Mouse (Mus musculus): ENCODE results near the gene Mmachc. TPM values are rescaled to one million over a fixed set of nuclear protein-coding genes. Genes with fewer than 3 reads are reported as not detected.
"Not testable (repeated sequence)": the region's sequence is repeated elsewhere in the genome, so short reads cannot be mapped to it uniquely, and the experiment has no call there.

The Mmachc gene
- polyA plus RNA-seq, 1 experiment from 2014 or later, result 19.4 TPM

DNA sequence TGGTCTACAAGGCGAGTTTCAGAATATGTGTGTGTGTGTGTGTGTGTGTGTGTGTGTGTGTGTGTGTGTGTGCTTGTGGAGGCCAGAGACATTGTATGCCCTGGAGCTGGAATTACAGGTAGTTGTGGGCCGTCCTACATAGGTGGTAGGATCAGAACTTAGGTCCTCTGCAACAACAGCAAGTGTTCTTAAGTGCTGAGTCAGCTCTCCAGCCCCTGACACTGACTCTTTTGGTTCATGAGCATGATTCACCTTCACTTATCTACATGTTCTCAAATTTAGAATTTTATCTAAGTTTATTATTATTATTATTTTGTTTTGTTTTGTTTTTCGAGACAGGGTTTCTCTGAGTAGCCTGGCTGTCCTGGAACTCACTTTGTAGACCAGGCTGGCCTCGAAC, 27.7 kb downstream of the Mmachc start:
- H3K4me2 ChIP-seq (ENCODE audit: low read depth, low read length); H3K4me1 ChIP-seq (ENCODE audit: control insufficient read depth, insufficient read depth, low read length); H3K4me3 ChIP-seq (replicated peaks; ENCODE audit: low read length); ATAC-seq (ENCODE audit: insufficient read depth, low FRiP score); H3K27ac ChIP-seq (ENCODE audit: low read length); H3K9ac ChIP-seq (ENCODE audit: low read length); H3K27me3 ChIP-seq (ENCODE audit: control insufficient read depth, insufficient read depth, low read length); H3K36me3 ChIP-seq (ENCODE audit: control insufficient read depth, insufficient read depth, low read length); H3K9me3 ChIP-seq (replicated peaks; ENCODE audit: control insufficient read depth, low read length): not testable (repeated sequence)
- WGBS, result 91% methylated on average over 4 of the region's 4 CpGs

DNA sequence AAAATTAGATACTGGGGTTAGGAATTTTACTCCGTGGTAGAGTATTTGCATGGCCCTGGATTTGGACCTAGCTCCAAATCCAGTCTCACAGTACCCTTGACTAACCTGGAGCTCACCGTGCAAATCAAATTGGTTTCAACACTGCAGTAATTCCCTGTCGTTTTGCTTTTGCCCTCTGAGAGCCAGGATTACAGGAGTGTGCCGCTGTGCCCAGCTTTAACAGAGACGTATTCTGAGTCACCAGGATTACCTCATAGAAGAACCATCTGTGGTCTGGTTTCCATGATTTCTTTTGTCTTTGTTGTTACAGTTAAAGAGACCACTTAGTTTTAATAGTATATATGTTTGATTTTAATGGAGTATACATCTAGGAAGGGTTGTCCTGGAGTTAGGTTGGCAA, 29.1 kb downstream of the Mmachc start:
- Histone ChIP-seq H3K9ac (ENCODE audit: low read length) (no peak overlapping the region), H3K27me3 (ENCODE audit: control insufficient read depth, insufficient read depth, low read length) (no peaks in the 10 kb centered on the region), H3K4me3 (replicated peaks; ENCODE audit: low read length) (no peak overlapping the region), H3K9me3 (replicated peaks; ENCODE audit: control insufficient read depth, low read length) (no peaks in the 10 kb centered on the region), H3K4me1 (ENCODE audit: control insufficient read depth, insufficient read depth, low read length) (no peaks in the 10 kb centered on the region), H3K4me2 (ENCODE audit: low read depth, low read length) (no peak overlapping the region), H3K36me3 (ENCODE audit: control insufficient read depth, insufficient read depth, low read length) (no peaks in the 10 kb centered on the region), H3K27ac (ENCODE audit: low read length) (no peak overlapping the region)
- 60% methylated on average over 5 of the region's 5 CpGs for WGBS
- ATAC-seq (ENCODE audit: insufficient read depth, low FRiP score), result no peak

DNA sequence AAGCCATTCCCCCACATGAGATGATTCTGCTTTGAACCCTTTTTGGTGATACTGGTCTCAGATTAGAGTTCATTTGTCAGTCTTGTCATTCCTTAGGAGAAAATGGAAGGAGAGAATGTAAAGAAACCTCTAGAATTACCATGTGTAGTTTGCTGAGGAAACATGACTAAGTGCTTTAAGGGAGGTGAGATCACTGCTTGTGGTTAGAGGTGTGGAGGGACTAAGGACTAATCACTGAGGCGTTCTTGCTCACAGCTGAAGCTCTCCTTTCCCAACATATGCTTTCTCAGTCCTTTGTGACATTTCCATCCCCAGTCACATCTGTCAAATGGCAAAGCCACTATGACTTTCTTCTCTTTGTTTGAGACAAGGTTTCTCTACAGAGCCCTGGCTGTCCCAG, 30.4 kb downstream of the Mmachc start:
- Histone ChIP-seq H3K36me3 (ENCODE audit: control insufficient read depth, insufficient read depth, low read length) (no peaks in the 10 kb centered on the region), H3K9ac (ENCODE audit: low read length) (no peak overlapping the region), H3K27me3 (ENCODE audit: control insufficient read depth, insufficient read depth, low read length) (no peaks in the 10 kb centered on the region), H3K9me3 (replicated peaks; ENCODE audit: control insufficient read depth, low read length) (no peaks in the 10 kb centered on the region), H3K4me3 (replicated peaks; ENCODE audit: low read length) (no peak overlapping the region), H3K27ac (ENCODE audit: low read length) (no peak overlapping the region), H3K4me2 (ENCODE audit: low read depth, low read length) (no peak overlapping the region), H3K4me1 (ENCODE audit: control insufficient read depth, insufficient read depth, low read length) (no peaks in the 10 kb centered on the region)
- no peak for ATAC-seq (ENCODE audit: insufficient read depth, low FRiP score)
- 82% methylated on average over 1 of the region's 1 CpGs for WGBS

DNA sequence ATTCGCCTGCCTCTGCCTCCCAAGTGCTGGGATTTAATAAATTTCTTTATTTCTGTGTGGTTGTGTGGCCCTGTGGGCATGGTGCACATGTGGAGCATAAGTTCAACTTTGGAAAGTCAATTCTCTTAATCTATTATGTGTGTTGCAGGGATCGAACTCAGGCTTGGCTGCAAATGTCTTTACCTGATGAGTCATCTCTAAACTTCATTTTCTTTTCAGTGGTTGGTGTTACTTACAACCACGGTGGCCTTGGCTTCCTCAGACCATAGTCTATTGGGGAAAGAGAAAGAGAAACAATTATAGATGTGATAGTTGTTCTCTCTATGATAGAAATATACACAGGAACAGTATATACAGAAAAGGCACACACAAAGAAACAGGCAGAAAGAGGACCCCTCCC, 32.2 kb downstream of the Mmachc start:
- H3K9ac ChIP-seq (ENCODE audit: low read length), result no peak overlapping the region
- ATAC-seq (ENCODE audit: insufficient read depth, low FRiP score), result no peak
- no peak overlapping the region for H3K4me3 ChIP-seq (replicated peaks; ENCODE audit: low read length)
- no peaks in the 10 kb centered on the region for H3K9me3 ChIP-seq (replicated peaks; ENCODE audit: control insufficient read depth, low read length)
- H3K36me3 ChIP-seq (ENCODE audit: control insufficient read depth, insufficient read depth, low read length), result no peaks in the 10 kb centered on the region
- H3K4me2 ChIP-seq (ENCODE audit: low read depth, low read length), result no peak overlapping the region
- WGBS, result 79% methylated on average over 3 of the region's 3 CpGs
- H3K27me3 ChIP-seq (ENCODE audit: control insufficient read depth, insufficient read depth, low read length), result no peaks in the 10 kb centered on the region
- H3K4me1 ChIP-seq (ENCODE audit: control insufficient read depth, insufficient read depth, low read length), result no peaks in the 10 kb centered on the region
- H3K27ac ChIP-seq (ENCODE audit: low read length), result no peak overlapping the region

DNA sequence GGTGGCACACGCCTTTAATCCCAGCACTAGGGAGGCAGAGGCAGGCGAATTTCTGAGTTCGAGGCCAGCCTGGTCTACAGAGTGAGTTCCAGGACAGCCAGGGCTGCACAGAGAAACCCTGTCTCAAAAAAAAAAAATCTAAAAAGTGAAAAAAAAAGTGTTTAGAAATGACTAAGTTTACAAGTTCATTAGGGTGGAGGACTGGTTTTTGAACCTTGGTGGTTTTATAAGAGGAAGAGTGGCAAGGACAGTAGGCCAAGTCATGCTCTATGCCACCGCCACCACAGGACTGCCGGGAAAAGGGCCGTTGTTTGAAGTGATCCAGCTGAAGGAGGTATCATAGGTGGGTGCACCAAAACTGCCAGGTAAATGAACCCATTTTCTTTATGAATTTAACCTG, 33.4 kb downstream of the Mmachc start:
- H3K4me3 ChIP-seq (replicated peaks; ENCODE audit: low read length); H3K36me3 ChIP-seq (ENCODE audit: control insufficient read depth, insufficient read depth, low read length); H3K4me2 ChIP-seq (ENCODE audit: low read depth, low read length); H3K27ac ChIP-seq (ENCODE audit: low read length); H3K9ac ChIP-seq (ENCODE audit: low read length); H3K27me3 ChIP-seq (ENCODE audit: control insufficient read depth, insufficient read depth, low read length); H3K4me1 ChIP-seq (ENCODE audit: control insufficient read depth, insufficient read depth, low read length); ATAC-seq (ENCODE audit: insufficient read depth, low FRiP score); H3K9me3 ChIP-seq (replicated peaks; ENCODE audit: control insufficient read depth, low read length): not testable (repeated sequence)
- 90% methylated on average over 6 of the region's 6 CpGs for WGBS

DNA sequence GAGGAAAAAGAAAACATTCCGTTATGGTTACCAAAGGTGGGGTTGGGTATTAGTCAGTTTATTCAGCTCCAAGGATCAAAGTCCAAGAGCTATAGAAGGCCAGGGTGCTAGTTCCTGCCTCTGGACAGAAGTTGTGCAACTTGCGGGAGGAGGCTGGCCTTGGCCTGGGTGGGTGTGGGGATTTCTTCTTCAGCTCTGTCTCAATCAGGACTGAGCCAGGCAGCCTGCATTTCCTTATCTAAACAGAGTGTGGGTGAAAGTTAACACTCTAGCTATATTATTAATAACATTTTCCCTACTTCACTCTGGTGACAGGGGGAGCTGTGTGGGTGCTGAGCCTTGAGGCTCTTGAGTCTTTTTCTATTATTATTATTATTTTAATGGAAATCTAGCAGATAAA, 35.4 kb downstream of the Mmachc start:
- peak; percentile 96 for ATAC-seq (ENCODE audit: insufficient read depth, low FRiP score)
- WGBS, result 14% methylated on average over 2 of the region's 2 CpGs
- Histone ChIP-seq H3K27ac (ENCODE audit: low read length) (0 out of 2 replicates have a peak overlapping the region, but pooled peaks have one; percentile 36), H3K4me3 (replicated peaks; ENCODE audit: low read length) (no peak overlapping the region), H3K4me2 (ENCODE audit: low read depth, low read length) (no peak overlapping the region), H3K4me1 (ENCODE audit: control insufficient read depth, insufficient read depth, low read length) (0 out of 2 replicates have a peak, but pooled peaks cover 3% of the 10 kb centered on the region), H3K27me3 (ENCODE audit: control insufficient read depth, insufficient read depth, low read length) (no peaks in the 10 kb centered on the region), H3K9ac (ENCODE audit: low read length) (no peak overlapping the region), H3K36me3 (ENCODE audit: control insufficient read depth, insufficient read depth, low read length) (no peaks in the 10 kb centered on the region), H3K9me3 (replicated peaks; ENCODE audit: control insufficient read depth, low read length) (no peaks in the 10 kb centered on the region)

DNA sequence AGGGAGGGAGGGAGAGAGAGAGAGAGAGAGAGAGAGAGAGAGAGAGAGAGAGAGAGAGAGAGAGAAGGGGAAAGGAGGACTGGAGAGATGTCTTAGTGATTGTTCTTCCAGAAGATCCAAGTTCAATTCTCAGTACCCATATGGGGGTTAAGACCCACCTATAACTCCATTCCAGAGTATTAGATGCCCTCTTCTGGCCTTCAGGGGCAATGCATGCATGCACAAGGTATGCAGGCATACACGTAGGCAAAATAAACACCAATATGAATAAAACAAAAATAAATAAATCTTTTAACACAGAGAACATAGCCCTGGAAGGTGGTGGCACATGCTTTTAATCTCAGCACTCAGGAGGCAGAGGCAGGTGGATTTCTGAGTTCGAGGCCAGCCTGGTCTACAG, 38.9 kb downstream of the Mmachc start:
- no peaks in the 10 kb centered on the region for H3K27me3 ChIP-seq (ENCODE audit: control insufficient read depth, insufficient read depth, low read length)
- no peak overlapping the region for H3K4me2 ChIP-seq (ENCODE audit: low read depth, low read length)
- no peaks in the 10 kb centered on the region for H3K36me3 ChIP-seq (ENCODE audit: control insufficient read depth, insufficient read depth, low read length)
- no peak overlapping the region for H3K4me3 ChIP-seq (replicated peaks; ENCODE audit: low read length)
- H3K27ac ChIP-seq (ENCODE audit: low read length), result no peak overlapping the region
- no peak for ATAC-seq (ENCODE audit: insufficient read depth, low FRiP score)
- 0 out of 2 replicates have a peak, but pooled peaks cover 3% of the 10 kb centered on the region for H3K4me1 ChIP-seq (ENCODE audit: control insufficient read depth, insufficient read depth, low read length)
- H3K9me3 ChIP-seq (replicated peaks; ENCODE audit: control insufficient read depth, low read length), result no peaks in the 10 kb centered on the region
- 69% methylated on average over 2 of the region's 2 CpGs for WGBS
- H3K9ac ChIP-seq (ENCODE audit: low read length), result no peak overlapping the region

DNA sequence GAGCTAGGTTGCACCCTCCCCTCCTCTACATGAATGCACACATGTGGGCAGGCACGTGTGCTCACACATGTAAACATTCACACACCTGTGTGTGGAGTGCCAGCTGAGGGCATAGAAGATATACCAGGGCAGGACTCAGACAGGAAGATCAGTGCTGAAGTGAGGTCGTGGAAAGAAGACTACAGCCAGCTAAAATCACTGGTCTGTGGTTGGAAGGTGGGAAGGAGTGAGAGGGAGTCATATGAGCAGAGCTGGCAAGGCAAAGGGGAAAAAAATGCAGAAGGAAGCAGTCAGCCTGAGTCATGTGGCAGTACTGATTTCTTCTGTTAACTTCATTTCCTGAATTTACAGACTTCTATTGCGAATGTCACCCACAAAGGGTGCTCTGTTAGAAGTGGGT, 40.1 kb downstream of the Mmachc start:
- Histone ChIP-seq H3K4me1 (ENCODE audit: control insufficient read depth, insufficient read depth, low read length) (0 out of 2 replicates have a peak, but pooled peaks cover 3% of the 10 kb centered on the region), H3K36me3 (ENCODE audit: control insufficient read depth, insufficient read depth, low read length) (no peaks in the 10 kb centered on the region), H3K27me3 (ENCODE audit: control insufficient read depth, insufficient read depth, low read length) (no peaks in the 10 kb centered on the region), H3K9ac (ENCODE audit: low read length) (no peak overlapping the region), H3K4me3 (replicated peaks; ENCODE audit: low read length) (no peak overlapping the region), H3K27ac (ENCODE audit: low read length) (peak overlapping the region; percentile 27; the same call in 1 of the 2 replicates), H3K4me2 (ENCODE audit: low read depth, low read length) (no peak overlapping the region), H3K9me3 (replicated peaks; ENCODE audit: control insufficient read depth, low read length) (no peaks in the 10 kb centered on the region)
- WGBS, result 48% methylated on average over 3 of the region's 3 CpGs
- no peak for ATAC-seq (ENCODE audit: insufficient read depth, low FRiP score)

DNA sequence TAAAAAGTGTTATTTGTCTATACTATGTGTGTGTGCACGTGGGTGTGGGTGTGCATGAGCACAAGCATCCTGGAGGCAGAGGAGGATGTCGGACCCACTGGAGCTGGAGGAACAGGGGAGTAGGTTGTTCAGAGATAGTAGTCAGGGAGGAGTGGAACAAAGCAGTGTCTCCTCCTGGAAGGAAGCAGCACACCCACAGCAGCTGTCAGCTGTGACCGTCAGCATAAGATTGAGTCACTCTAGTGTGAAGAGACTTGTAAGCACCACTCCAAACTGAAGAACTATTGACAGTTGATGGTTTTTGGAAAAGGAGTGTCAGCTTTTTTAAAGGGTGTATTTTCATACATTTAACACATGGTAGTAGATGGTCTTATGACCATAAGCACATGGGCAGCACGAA, 41.6 kb downstream of the Mmachc start:
- Histone ChIP-seq H3K4me1 (ENCODE audit: control insufficient read depth, insufficient read depth, low read length) (0 out of 2 replicates have a peak, but pooled peaks cover 3% of the 10 kb centered on the region), H3K36me3 (ENCODE audit: control insufficient read depth, insufficient read depth, low read length) (no peaks in the 10 kb centered on the region), H3K27me3 (ENCODE audit: control insufficient read depth, insufficient read depth, low read length) (no peaks in the 10 kb centered on the region), H3K9me3 (replicated peaks; ENCODE audit: control insufficient read depth, low read length) (no peaks in the 10 kb centered on the region), H3K27ac (ENCODE audit: low read length) (no peak overlapping the region), H3K4me2 (ENCODE audit: low read depth, low read length) (no peak overlapping the region), H3K4me3 (replicated peaks; ENCODE audit: low read length) (no peak overlapping the region), H3K9ac (ENCODE audit: low read length) (no peak overlapping the region)
- 62% methylated on average over 4 of the region's 4 CpGs for WGBS
- no peak for ATAC-seq (ENCODE audit: insufficient read depth, low FRiP score)

DNA sequence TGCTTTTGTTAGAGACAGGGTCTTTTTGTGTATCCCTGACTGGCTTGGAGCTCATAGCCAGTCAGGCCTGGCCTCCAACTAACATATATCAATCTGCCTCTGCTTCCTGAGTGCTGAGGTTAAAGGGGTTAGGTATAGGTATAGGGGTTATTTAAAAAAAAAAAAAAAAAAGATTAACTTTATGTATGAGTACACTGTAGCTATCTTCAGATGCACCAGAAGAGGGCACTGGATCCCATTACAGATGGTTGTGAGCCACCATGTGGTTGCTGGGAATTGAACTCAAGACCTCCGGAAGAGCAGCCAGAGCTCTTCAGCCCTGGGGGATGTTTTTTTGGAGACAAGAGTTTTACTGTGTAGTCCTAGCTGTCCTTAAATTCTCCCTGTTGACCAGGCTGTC, 46.2 kb downstream of the Mmachc start:
- no peaks in the 10 kb centered on the region for H3K9me3 ChIP-seq (replicated peaks; ENCODE audit: control insufficient read depth, low read length)
- H3K9ac ChIP-seq (ENCODE audit: low read length), result no peak overlapping the region
- WGBS, result 88% methylated on average over 1 of the region's 1 CpGs
- no peak overlapping the region for H3K27ac ChIP-seq (ENCODE audit: low read length)
- no peak overlapping the region for H3K4me3 ChIP-seq (replicated peaks; ENCODE audit: low read length)
- H3K4me1 ChIP-seq (ENCODE audit: control insufficient read depth, insufficient read depth, low read length), result no peaks in the 10 kb centered on the region
- H3K27me3 ChIP-seq (ENCODE audit: control insufficient read depth, insufficient read depth, low read length), result no peaks in the 10 kb centered on the region
- H3K36me3 ChIP-seq (ENCODE audit: control insufficient read depth, insufficient read depth, low read length), result no peaks in the 10 kb centered on the region
- ATAC-seq (ENCODE audit: insufficient read depth, low FRiP score), result no peak
- no peak overlapping the region for H3K4me2 ChIP-seq (ENCODE audit: low read depth, low read length)
